Mouse (Mus musculus) thymus, adult 2 months (tissue): ENCODE measurements around the gene Trim71.

Experiments used
- CTCF ChIP-seq: fragments of 200-500 bp; IDR thresholded peaks from 2 replicates; pipeline ENCODE4 v1.5.1; 2012; ENCODE audit warnings: mild to moderate bottlenecking, control low read depth, low read length, moderate library complexity, borderline replicate concordance; ENCODE audit not compliant: control insufficient read depth, poor library complexity, insufficient read depth; ENCODE audit errors: extremely low read depth
- POLR2A ChIP-seq: fragments of 200-500 bp; IDR thresholded peaks from 2 replicates; pipeline ENCODE4 v1.6.1; 2012; ENCODE audit warnings: mild to moderate bottlenecking, low read length, control low read depth, moderate library complexity; ENCODE audit not compliant: control insufficient read depth, poor library complexity, insufficient read depth; ENCODE audit errors: extremely low read depth

- no peak for TF ChIP-seq CTCF
- no peak for TF ChIP-seq POLR2A
These were observed 4.0 kb downstream of the Trim71 start for GRCm38 (mm10) chr9:114560141-114560540.
